Mouse (Mus musculus) G1E (cell line): ENCODE measurements around the gene Zkscan7.

ENCODE experiments used
- CTCF ChIP-seq: IDR thresholded peaks from 2 replicates; pipeline ENCODE4 v1.5.1; 2012; ENCODE audit warnings: low read depth, low read length, inconsistent platforms, mixed read lengths
- GATA1 ChIP-seq: IDR thresholded peaks from 2 replicates; pipeline ENCODE4 v1.6.1; 2012; ENCODE audit warnings: borderline replicate concordance, low read length, inconsistent platforms, mixed read lengths
- POLR2AphosphoS5 ChIP-seq: IDR thresholded peaks from 2 replicates; pipeline ENCODE4 v1.6.1; 2012; ENCODE audit warnings: low read depth, low read length, inconsistent platforms; ENCODE audit not compliant: insufficient replicate concordance
- TAL1 ChIP-seq: conservative IDR thresholded peaks from 2 replicates; pipeline ENCODE4 v1.6.1; 2012; ENCODE audit warnings: low read depth, low read length, inconsistent platforms, mixed read lengths

- TF ChIP-seq CTCF (no peak), GATA1 (no peak), POLR2AphosphoS5 (no peak), TAL1 (no peak)
These were observed 1.1 kb downstream of the Zkscan7 start for GRCm38 (mm10) chr9:122886372-122887179.
